Comparison of ENCODE assay signal across 10 mouse cellular contexts in genomic region chr9:40449610-40450416, GRCm38 (mm10).
DNase-seq lines count a peak whose midpoint lies in the region; ATAC-seq and TF ChIP-seq lines count a peak whose summit lies in the region.
"Had no signal": no experiment of that assay in that cellular context is flagged by ENCODE, and none has a peak within 500 bp of the region (broad histone marks: within the 10 kb centered on the region; RNA-seq: fewer than 3 reads in every experiment).

No protein-coding gene starts in this region.

- H3K4me2 ChIP-seq in embryonic facial prominence, embryonic 13.5 days: peak overlapping the region; percentile 26
- no peak overlapping the region for H3K4me2 ChIP-seq in liver, embryonic 14.5 days (ENCODE audit: low read depth)
- H3K4me2 ChIP-seq: forebrain, embryonic 13.5 days had no signal

- no peak overlapping the region for H3K9ac ChIP-seq in embryonic facial prominence, embryonic 13.5 days
- no peak overlapping the region for H3K9ac ChIP-seq in liver, embryonic 14.5 days (replicated peaks)
- H3K9ac ChIP-seq: forebrain, embryonic 13.5 days had no signal

- H3K27me3 ChIP-seq in embryonic facial prominence, embryonic 13.5 days: peaks cover 8% of the 10 kb centered on the region
- no peaks in the 10 kb centered on the region for H3K27me3 ChIP-seq in liver, embryonic 14.5 days (ENCODE audit: control insufficient read depth, insufficient read depth, low read length)

- intact Hi-C loops in left cerebral cortex, postnatal 4 days (cut with DNase I): no loop called here

- 47% methylated on average over 10 of the region's 10 CpGs for WGBS in embryonic facial prominence, embryonic 13.5 days
- 33% methylated on average over 10 of the region's 10 CpGs for WGBS in liver, embryonic 14.5 days (ENCODE audit: insufficient replicate concordance)

- H3K9me3 ChIP-seq in embryonic facial prominence, embryonic 13.5 days: no peaks in the 10 kb centered on the region
- H3K9me3 ChIP-seq in liver, embryonic 14.5 days (ENCODE audit: control insufficient read depth, low read length): no peaks in the 10 kb centered on the region
- H3K9me3 ChIP-seq: forebrain, embryonic 13.5 days had no signal

- H3K4me1 ChIP-seq in embryonic facial prominence, embryonic 13.5 days: peaks cover 27% of the 10 kb centered on the region
- peaks cover 0 to 11% of the 10 kb centered on the region in 2 experiments; a peak in 2 of 4 replicates for H3K4me1 ChIP-seq in liver, embryonic 14.5 days (replicated peaks; ENCODE audit: control insufficient read depth in 2 of 2, insufficient read depth in 2 of 2, low read length in 1 of 2)

- H3K27ac ChIP-seq in embryonic facial prominence, embryonic 13.5 days: peak overlapping the region; percentile 68
- H3K27ac ChIP-seq in liver, embryonic 14.5 days: no peak overlapping the region
- H3K27ac ChIP-seq: forebrain, embryonic 13.5 days had no signal

- no peaks in the 10 kb centered on the region for H3K36me3 ChIP-seq in embryonic facial prominence, embryonic 13.5 days
- H3K36me3 ChIP-seq in liver, embryonic 14.5 days (replicated peaks; ENCODE audit: control insufficient read depth, insufficient read depth, low read depth): no peaks in the 10 kb centered on the region

- ATAC-seq in embryonic facial prominence, embryonic 13.5 days (ENCODE audit: insufficient number of reproducible peaks, insufficient read depth, low FRiP score, low TSS enrichment, low read depth): peak; percentile 75
- ATAC-seq in liver, embryonic 14.5 days (ENCODE audit: insufficient read depth): peak; percentile 15; the same call in 1 of the 2 replicates
- ATAC-seq: forebrain, embryonic 13.5 days had no signal

- TF ChIP-seq EP300 in liver, embryonic 14.5 days (IDR thresholded peaks at IDR 0.05; ENCODE audit: low read depth): no peak

- DNase-seq in left cerebral cortex, adult 11 months (ENCODE audit: low spot score): peak; percentile 30
- DNase-seq in left cerebral cortex, postnatal 4 days: no peak
- DNase-seq in liver, embryonic 14.5 days (ENCODE audit: low read depth in 3 of 3, low spot score in 3 of 3): no peak
- peak; percentile 42 for DNase-seq in thymus, postnatal 0 days (ENCODE audit: low spot score)
- no peak for DNase-seq in urinary bladder, adult 2 months (ENCODE audit: low spot score)
- DNase-seq in cerebellum, adult 11-12 months: no peak
- DNase-seq in spleen, postnatal 4 days (ENCODE audit: low spot score in 2 of 2): no peak
- DNase-seq: heart, postnatal 10 days had no signal

- TF ChIP-seq CTCF in liver, embryonic 14.5 days (IDR thresholded peaks at IDR 0.05; ENCODE audit: low read depth): no peak

- no peak overlapping the region for H3K4me3 ChIP-seq in embryonic facial prominence, embryonic 13.5 days
- H3K4me3 ChIP-seq in liver, embryonic 14.5 days (ENCODE audit: insufficient read depth in 1 of 2, low read depth in 2 of 2, low read length in 2 of 2): no peak overlapping the region
- H3K4me3 ChIP-seq: forebrain, embryonic 13.5 days had no signal

Comparison
In these comparisons a context has a peak if more than half of its experiments do, and no peak if none do; other contexts are left out.
1. DNase-seq: peak in left cerebral cortex, adult 11 months (single experiment) and thymus, postnatal 0 days (single experiment); none in left cerebral cortex, postnatal 4 days (single experiment), liver, embryonic 14.5 days (0 of 3), urinary bladder, adult 2 months (single experiment), cerebellum, adult 11-12 months (single experiment) and spleen, postnatal 4 days (0 of 2).